Mouse (Mus musculus) cerebellum, adult (tissue): ENCODE measurements at regions not wholly inside any gene's neighbourhood (a gene's known extent, or its start where the extent isn't known, plus 50 kb on each side); places are given as distances from the start of the nearest gene placed in this dataset.

ENCODE experiments used
- ATAC-seq: cut with Nextera tagmentation; 2 replicates; pipeline ENCODE4 v1.9.2; 2017; ENCODE audit warnings: mild to moderate bottlenecking, moderate library complexity, mixed read lengths; ENCODE audit not compliant: insufficient number of reproducible peaks, low FRiP score, low TSS enrichment

DNA sequence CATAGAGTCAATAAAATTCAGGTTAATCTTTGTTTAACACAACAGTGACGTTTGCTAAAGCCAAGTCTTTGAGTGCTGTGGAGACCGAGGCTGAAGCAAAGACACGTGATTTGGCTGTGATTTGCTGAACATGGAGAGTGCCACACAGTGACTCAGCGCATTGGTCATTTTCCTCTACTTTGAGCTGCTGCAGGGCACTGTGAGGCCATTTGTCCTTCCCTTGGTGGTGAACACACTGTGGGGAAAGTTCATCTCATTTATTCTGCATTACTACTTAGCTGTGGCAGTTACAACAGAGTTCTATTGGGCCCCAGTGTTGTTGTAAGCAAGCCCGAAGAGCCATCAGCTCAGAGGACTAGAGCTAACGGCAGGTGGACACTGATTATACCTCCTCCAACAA is 162.2 kb upstream of the Eif4g2 start:
- no peak for ATAC-seq

DNA sequence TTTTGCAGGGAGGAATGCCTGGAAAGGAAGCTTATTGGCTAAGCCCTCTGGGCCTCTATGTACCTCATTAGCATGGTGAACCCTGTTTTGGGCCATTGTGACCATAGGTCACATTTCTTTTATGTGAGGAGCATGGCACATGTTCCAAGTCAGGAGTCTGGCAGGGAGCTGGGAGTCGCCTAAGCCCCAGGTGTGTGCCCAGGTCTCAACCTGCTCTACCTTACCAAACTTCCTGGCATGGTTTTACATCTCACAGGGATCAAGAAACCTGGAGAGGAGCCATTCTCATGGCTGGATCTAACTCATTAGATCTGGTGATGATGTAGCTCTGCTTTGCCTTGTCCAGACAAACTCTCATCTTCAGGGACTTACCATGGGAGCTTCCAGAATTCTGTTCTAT is 161.0 kb upstream of the Eif4g2 start:
- ATAC-seq, result no peak

DNA sequence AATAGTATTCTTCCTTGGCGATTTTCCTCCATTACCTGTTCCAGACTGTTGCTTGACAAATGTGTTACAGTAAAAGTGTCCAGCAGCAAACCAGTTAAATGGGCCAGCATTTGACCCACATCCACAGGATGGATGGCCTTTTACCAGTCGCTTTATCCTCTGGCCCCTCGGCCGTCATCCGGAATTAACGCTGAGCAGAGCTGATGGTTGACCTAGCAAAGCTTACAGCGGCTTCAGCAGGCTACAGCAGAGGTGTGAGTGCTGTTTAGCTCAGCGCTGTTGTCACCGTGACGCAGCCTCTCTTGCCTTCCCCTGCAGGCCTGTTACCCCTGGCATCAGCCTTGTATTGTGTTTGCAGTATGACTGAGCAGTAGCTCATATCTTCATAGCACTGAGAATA is 159.8 kb upstream of the Eif4g2 start:
- no peak for ATAC-seq

DNA sequence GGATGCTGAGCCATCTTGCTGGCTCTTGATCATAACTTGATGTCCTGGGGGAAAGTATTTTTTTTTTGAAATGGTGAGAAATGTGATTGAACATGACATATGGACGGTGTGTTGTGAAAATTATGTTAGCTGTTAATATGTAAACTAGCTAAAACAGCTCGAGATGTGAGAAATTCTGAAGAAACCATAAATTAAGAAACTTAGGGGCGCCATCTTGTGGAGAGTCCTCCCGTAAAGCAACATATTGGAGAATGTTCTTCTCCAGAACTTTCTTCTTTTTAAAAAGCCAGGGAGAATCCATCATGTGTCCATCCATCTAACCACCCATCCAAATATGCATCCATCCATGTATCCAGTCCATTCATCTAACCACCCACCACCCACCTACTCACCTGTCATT is 158.7 kb upstream of the Eif4g2 start:
- no peak for ATAC-seq

DNA sequence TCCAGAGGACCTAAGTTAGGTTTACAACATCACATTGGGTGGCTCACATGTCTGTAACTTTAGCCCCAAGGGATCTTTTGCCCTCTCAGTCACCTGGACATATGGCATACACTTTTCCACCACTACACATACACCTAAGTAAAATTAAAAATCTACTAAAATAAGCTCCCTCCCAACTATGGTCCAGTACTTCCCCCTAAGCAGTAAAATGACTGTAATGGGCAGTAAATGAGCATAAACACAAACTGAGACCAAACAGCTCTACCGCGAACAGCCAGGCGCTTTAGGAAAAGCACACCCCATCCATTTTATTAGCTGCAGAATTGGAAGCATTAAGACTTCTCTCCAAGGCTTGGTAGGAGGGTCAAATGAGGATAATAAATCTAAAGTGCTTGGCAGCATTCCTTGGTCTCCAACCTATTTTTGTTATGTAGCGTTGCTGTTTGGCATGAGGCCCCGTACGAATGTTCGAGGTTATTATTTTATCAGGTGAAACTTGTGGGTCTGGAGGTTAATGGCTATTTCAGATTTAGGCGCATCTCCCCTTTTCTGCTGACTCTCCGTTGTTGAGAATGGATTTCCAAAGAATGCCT is 157.5 kb upstream of the Eif4g2 start:
- no peak for ATAC-seq

DNA sequence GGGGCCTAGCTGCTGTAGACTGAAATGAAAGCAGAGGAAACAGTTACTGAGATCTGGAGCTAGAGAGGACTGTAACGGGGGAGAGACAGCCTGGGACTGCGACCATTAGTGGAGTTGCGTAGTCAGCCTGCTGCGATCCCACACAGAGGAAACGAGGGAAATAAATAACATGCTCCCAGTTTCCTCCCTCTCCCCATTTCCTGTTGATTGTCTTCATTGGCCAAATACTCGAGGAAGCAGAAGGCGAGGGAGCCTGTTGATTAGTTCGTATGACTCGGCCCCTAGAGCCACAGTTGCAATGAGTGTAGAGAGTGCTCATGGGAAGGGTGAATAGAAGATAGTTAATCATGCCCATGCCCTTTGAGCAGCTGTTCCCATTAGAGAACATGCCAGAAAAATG is 155.0 kb upstream of the Eif4g2 start:
- ATAC-seq, result no peak

DNA sequence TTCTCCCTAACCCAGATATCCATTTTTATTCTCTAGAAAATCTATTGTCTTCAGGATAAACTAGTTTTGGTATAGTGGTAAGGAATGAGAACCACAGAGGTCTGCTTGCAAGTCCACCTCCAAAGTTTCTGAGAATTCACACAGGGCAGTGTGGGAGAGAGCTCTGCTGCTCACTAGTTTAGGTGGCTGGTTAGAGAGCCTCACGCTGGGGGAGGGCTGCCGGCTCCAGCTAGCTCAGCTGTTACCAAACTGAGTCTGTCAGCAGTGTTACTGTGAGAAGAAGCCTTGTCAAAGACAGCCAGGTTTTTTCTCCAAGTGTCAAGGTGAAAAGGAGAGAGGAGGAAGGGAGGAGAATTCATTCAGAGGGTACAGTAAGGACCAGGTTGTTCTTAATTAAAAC is 147.8 kb upstream of the Eif4g2 start:
- no peak for ATAC-seq

DNA sequence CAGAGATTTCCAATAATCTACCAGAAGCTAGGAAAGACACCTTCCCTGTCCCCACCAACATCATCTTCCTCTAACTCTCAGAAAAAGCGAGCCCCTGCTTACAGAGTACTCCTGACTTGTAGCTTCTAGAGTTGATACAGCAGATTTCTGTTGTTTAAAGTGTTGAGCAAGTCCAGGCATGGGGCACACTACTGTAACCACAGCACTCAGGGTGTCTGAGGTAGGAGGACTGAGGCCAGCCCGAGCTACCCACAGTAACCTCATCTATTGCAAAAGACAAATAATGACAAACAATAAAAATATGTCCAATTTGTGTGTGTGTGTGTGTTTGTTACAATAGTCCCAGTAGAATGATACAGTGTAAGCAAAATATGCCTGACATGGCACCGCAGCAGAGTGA is 144.3 kb upstream of the Eif4g2 start:
- ATAC-seq, result no peak

DNA sequence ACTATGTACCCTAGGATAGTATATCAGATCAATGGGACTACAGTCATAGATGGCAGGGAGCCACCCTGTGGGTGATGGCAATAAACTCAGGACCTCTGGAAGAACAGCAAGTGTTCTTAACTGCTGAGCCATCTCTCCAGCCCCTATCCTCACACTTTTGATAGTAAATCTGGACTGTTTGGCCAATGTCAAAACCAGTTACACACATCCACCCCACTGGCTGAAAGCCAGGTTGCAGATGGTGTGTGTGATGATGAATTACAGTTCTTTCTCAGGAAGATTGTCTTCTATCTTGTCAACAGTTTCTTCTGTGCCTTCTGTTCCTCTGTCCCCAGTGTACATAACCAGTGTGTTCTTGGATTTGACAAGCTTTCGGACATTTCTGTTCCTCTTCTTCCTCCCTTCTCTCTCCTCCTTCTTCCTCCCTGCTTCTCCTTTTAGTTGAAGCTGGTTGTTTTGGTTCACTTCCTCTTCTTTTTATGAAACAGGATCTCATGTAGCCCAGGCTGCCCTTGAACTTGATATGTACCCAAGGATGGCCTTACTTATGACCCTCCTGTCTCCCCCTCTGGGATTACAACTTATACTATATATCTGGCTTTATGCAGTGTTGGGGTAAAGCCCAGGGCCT is 143.3 kb upstream of the Eif4g2 start:
- no peak for ATAC-seq

DNA sequence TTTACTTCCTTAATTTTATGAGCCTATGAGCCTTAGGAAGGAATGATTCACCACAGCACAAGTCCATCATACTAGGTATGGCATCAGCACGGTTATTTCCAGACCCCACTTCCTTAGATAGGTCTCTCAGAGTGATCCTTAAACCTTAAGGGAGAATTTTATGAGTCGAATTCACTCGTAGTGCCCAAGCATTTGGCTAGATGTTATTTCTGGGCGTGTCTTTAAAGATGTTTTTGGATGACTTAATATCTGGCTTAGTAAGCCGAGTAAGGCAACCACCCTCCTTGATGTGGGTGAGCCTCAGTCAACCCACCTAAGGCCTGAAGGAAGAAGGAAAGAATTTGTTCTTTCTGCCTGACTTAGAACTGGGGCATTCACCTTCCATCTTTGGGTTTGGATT is 132.8 kb upstream of the Eif4g2 start:
- no peak for ATAC-seq

DNA sequence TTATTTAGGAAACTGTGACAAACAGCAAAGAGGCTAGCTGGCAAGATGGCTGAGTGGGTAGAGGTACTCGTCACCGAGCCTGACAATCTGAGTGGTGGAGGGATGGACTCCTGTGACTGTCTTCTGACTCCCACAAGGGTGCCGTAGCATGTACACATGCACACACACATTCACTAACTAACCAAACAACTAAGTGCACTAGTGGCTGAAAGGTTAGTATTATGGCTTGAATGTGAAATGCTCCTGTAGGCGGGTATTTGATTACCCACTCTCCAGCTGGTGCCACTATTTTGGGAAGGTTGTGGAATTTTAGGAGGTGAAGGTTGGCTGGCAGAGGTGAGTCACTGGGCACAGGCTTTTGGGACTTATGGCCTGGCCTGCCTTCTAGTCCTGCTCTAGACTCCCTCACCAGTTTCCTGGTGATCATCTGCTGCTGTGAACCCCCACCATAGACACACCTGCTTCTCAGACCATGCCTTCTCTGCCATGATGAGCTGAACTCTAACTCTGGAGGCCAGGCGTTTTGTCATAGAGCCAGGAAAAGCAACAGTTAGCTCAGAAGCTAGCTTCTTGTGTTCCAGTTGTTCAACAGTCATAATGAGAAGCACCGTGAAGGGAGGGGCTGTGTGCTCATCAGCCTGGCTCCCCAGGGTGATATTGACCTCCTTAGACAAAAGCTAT is 131.5 kb upstream of the Eif4g2 start:
- no peak for ATAC-seq

DNA sequence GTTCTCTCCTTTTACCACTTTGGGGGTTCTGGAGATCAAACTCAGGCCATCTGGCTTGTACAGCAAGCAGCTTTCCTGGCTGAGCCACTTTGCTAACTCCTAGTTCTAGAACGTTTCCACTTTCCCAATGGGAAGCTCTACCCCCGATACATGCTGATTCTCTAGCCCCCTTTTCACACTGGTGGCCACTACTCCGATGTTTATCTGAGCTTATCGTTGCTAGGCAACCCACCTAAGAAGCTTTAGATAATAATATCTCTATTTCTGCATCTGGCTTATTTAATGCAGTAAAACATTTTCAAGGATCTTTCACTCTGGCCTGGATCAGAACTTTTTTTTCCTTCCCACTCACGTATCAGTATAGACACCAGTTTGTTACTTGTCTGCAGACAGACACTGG is 129.4 kb upstream of the Eif4g2 start:
- no peak for ATAC-seq

DNA sequence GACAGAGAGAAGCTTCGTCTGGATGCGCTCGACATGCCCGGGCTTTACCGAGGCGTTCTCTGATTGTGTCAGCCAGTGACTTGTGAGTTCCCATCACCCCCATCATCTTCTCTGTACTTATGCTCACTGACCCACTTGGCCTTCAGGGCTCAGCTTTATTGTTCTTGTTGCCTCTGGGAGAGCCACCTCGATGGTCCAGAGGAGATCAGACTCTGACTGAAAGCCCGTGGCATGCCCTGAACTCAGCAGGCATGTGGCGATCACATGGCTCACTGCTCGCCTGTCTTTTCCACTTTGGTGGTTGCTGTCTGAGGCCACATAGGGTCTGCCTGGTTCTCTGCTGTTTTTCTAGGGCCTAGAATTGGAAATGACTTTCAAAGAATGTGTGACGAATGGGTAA is 128.8 kb upstream of the Eif4g2 start:
- ATAC-seq, result no peak

DNA sequence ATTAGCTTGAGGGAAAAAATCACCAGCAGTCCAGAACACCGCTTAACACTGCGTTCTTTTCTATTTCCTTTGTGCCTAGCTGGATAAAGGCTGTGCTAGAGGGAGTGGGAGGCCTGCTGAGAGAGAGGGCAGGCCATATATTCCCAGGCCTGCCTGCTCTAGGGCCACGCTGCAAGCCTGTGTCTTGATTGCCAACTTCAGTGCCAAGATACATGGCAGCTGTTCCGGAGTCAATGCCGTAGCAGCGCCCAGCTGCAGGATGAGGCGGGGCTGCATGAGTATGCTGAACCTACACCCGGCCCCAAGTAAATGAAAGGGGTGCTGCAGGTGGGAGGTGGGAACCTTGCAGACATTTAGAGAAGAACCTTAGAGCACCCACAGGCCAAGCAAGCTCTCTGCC is 127.5 kb upstream of the Eif4g2 start:
- ATAC-seq, result no peak

DNA sequence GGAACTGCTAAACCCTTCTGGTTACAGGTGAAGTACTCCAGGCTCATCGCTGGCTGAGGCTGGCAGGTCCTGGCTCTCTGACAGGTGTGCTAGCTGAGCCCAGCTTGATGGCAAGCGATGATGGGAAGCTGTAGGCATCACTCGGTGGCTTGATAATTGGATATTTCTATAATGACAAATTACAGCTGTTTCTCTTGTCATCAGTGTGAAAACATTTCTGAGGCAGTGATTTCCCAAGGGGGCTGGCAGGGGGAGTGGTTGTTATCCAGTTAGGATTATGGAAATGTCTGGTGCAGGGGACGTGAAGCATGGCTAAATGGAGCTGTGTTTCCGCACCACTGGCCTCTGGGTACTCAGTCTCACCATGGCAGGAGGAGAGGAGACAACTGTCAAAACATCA is 123.0 kb upstream of the Eif4g2 start:
- no peak for ATAC-seq

DNA sequence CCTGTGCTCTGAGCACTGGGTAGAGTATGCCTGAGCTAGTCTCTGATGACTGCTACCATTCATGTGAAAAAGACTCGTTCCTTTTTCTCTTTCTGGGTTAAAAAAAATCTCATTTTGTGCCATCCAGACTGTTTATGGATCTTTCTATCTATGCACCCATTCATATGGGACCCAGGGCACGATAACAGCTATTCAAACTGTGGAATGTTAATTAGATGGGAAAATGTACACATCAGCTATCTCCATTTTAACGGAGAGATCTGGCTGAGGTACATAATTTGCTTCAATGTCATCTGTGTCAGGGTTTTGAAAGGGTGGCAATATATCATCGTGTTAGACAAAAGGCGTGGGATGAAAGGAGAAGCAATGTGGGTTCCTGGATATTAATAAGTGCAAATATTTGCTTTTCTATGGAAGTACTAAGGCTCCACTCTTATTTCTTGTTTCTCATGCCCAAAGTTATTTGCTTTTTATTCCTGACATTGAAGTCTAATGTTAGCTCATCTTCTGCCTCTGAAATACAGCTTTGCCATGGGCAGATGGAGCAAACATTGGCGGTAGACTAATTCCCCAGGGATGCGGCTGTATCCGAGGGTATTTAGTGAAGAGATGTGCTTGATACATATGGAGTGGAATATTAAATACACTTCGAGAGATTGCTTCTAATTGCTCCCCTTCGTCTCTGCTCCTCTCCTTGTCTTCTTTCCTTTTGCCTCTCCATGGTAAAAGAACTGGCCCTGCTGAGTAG is 116.0 kb upstream of the Eif4g2 start:
- ATAC-seq, result no peak

DNA sequence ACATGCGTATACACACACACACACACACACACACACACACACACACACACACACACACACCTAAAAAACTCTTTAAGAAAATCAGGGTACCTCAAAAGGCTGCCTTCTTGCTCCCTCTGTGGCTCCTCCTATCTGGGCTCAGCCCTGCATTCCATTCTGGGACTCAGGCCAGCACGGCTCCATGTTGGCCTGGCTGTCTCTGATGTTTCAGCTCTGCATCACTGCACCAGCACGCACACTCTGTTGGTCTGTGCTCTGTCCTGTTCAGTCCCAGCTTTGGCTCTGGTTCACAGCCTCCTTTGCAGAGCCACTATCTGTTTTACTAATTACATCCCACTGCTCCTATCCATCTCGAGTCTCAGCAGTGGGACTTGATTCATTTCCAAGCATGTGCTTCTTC is 108.8 kb upstream of the Eif4g2 start:
- 0 out of 2 replicates have a peak, but pooled peaks have one; percentile 45 for ATAC-seq

DNA sequence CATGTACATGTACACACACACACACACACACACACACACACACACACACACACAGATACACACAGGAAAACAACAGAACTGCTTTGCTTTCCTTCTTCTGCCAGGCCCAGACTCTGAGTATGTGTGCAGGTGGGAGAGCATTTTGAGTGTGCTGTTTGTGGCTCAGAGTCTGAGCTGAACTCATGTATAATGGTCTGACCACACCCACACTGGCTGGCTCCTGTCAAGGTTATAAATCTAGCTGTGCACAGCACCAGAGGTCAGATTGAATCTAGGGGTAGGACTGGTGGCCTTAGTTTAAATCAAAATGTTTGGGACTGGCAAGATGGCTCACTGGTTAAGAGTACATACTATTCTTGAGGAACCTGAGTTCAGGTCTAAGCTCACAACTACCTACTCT is 108.4 kb upstream of the Eif4g2 start:
- no peak for ATAC-seq

DNA sequence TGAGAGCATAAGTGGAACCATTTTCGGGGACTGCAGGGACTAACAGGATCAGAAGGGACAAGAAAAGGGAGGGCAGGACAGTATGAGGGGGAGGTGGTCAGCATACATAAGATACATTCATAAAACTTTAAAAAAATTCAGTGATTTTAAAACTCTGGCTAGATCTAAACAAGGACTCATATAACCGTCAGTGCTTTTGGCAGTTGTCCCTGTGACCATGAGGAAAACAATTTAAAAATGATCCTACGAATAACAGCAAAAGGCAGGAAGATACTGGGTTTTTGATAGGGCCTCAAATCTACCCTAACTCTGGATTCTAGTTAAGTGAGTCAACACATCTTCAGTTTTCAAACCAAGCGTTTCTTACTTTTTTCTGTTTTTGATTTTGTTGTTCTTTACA is 106.9 kb upstream of the Eif4g2 start:
- ATAC-seq, result no peak

DNA sequence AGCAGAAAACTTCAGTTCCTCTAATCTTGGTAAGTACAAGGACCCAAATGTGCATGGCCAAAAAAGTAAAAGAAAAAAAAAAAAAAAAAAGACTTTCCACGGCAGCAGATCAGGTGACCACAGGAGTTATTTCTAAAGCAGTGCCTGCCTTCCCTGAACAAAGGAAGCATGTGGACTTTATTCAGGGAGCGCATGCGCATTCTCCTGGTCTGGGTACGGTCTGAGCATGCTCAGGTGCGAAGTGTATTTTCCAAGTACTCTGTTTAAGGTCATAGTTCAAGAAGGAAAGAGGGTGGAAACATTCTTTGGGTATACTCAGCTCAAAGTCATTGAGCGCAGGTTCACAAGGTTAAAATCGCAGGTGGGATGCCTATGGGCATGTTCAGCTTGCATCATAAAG is 103.1 kb upstream of the Eif4g2 start:
- ATAC-seq, result no peak

DNA sequence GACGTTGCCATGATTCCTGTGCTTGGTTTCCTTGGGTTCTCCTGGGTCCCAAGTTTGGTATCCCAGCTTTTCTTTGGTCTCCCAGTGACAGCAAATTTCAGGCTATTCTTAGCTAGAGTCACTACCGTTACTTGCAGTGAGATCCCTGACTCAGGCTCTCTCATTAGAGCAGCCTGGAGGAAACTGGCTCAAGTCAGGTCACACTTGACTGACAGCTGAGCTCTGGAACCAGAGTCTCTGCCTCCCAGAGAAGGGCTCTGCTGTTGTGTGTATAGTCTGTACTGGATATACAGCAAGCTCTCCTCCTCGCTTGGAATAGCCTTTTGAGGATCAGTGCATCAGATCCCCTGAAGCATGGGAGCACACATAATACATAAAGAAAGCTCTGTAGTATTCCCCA is 100.7 kb upstream of the Eif4g2 start:
- ATAC-seq, result no peak
